Mouse (Mus musculus) liver, embryonic 11.5 days (tissue): ENCODE results near the gene Cr2. TPM values are rescaled to one million over a fixed set of nuclear protein-coding genes. Genes with fewer than 3 reads are reported as not detected.

Source experiments
- ATAC-seq: fragments of 200-750 bp; cut with Nextera tagmentation; replicated peaks from 2 replicates; pipeline ENCODE4 v1.8.0; 2017; ENCODE audit warnings: moderate number of reproducible peaks, mild to moderate bottlenecking, moderate TSS enrichment, moderate library complexity; ENCODE audit not compliant: low FRiP score
- DNase-seq: peaks from one replicate; pipeline ENCODE4 v3.0.0-alpha.2; 2017; ENCODE audit warnings: low spot score
- H3K27ac ChIP-seq: fragments of 300-500 bp; sonication (generic); 2 replicates; pipeline ENCODE4 v1.5.1; 2014; ENCODE audit warnings: mild to moderate bottlenecking, low read depth, low read length, control low read depth
- H3K27me3 ChIP-seq: fragments of 300-500 bp; sonication (generic); replicated peaks from 2 replicates; pipeline ENCODE4 v1.6.1; 2014; ENCODE audit warnings: low read length, mixed read lengths; ENCODE audit not compliant: control insufficient read depth, insufficient read depth
- H3K36me3 ChIP-seq: fragments of 300-500 bp; sonication (generic); 2 replicates; pipeline ENCODE4 v1.6.1; 2014; ENCODE audit warnings: mild to moderate bottlenecking, low read length, moderate library complexity, mixed read lengths; ENCODE audit not compliant: control insufficient read depth, insufficient read depth
- H3K4me1 ChIP-seq: fragments of 300-500 bp; sonication (generic); replicated peaks from 2 replicates; pipeline ENCODE4 v1.6.1; 2014; ENCODE audit warnings: low read length, mixed read lengths; ENCODE audit not compliant: control insufficient read depth, insufficient read depth
- H3K4me2 ChIP-seq: fragments of 300-500 bp; sonication (generic); 2 replicates; pipeline ENCODE4 v1.6.1; 2014; ENCODE audit warnings: mild to moderate bottlenecking, control low read depth, moderate library complexity
- H3K4me3 ChIP-seq: fragments of 300-500 bp; sonication (generic); 2 replicates; pipeline ENCODE4 v1.5.1; 2014; ENCODE audit warnings: low read depth, low read length, control low read depth
- H3K9ac ChIP-seq: fragments of 300-500 bp; sonication (generic); 2 replicates; pipeline ENCODE4 v1.6.1; 2014; ENCODE audit warnings: low read depth, low read length, control low read depth
- H3K9me3 ChIP-seq: fragments of 300-500 bp; sonication (generic); 2 replicates; pipeline ENCODE4 v1.6.1; 2016; ENCODE audit warnings: low read length, inconsistent platforms, mixed read lengths; ENCODE audit not compliant: control insufficient read depth
- WGBS: fragments of 180-500 bp; shearing (Covaris S2); extraction: QIAGEN DNeasy Blood & Tissue Kit; methylation state at CpG from one replicate; pipeline ENCODE4 v1.1.7; 2014; 5-methylcytosine and 5-hydroxymethylcytosine counted together
- polyA plus RNA-seq: library from polyadenylated mRNA; unstranded; fragments of >200 nt; fragmentation: Nextera tagmentation; extraction: Ambion mirVana; gene quantifications from 2 replicates; pipeline ENCODE4 v1.2.1, GENCODE M21; 2014

Cr2 gene
- polyA plus RNA-seq, 1 experiment from 2014 or later: 0.27 TPM

DNA sequence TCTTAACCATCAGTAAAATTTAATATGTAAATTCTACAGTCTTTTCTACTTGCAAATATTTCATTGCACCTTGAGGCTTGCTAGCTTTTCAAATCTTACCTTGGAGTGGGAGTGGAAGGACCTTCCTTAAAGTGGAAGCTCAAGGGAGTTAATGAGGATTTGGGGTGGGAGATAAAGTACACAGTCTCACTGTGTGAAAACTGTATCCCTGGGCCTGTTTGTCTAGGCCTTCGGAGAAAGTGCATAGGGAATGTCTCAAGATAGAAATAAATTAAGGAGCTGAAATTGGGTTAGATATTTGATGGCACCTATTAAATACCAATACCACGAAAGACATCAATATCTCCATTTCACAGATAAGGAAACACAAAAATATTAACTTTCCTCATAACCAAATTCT is 46.0 kb downstream of the Cr2 start:
- H3K4me3 ChIP-seq: peak overlapping the region; percentile 65
- no peaks in the 10 kb centered on the region for H3K4me1 ChIP-seq
- H3K27ac ChIP-seq: peak overlapping the region; percentile 93; the same call in 1 of the 2 replicates
- peaks cover 2% of the 10 kb centered on the region; the same call in 1 of the 2 replicates for H3K36me3 ChIP-seq
- no peaks in the 10 kb centered on the region for H3K27me3 ChIP-seq
- DNase-seq (no peak), ATAC-seq (peak; percentile 44)
- H3K9me3 ChIP-seq: no peaks in the 10 kb centered on the region
- WGBS: 9% methylated on average over 2 of the region's 2 CpGs
- peak overlapping the region; percentile 70 for H3K4me2 ChIP-seq
- H3K9ac ChIP-seq: peak overlapping the region; percentile 93

DNA sequence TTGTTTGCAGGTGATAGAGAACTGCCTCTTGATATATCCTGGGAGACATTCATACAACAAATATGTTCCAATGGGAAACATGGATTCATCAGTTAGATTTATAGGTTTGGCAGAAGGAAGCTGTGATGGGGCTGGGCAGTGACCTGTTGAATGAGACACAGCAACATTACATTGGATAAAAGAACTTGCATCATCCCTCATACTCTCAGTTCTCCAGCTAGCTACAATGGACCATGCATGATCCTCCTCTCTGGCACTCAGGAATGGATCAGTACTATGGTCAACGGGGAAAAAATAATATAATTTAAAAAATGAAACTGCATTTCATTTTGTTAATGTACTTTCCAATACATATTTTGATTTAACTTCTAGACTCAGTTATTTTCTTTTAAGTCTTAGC is 46.6 kb downstream of the Cr2 start:
- ATAC-seq (no peak), DNase-seq (no peak)
- no peaks in the 10 kb centered on the region for H3K27me3 ChIP-seq
- no peak overlapping the region for H3K4me3 ChIP-seq
- peak overlapping the region; percentile 55 for H3K4me2 ChIP-seq
- WGBS: 71% methylated on average over 1 of the region's 1 CpGs
- no peaks in the 10 kb centered on the region for H3K9me3 ChIP-seq
- H3K9ac ChIP-seq: 0 out of 2 replicates have a peak overlapping the region, but pooled peaks have one; percentile 37
- H3K4me1 ChIP-seq: no peaks in the 10 kb centered on the region
- no peak overlapping the region for H3K27ac ChIP-seq
- peaks cover 2% of the 10 kb centered on the region; the same call in 1 of the 2 replicates for H3K36me3 ChIP-seq

DNA sequence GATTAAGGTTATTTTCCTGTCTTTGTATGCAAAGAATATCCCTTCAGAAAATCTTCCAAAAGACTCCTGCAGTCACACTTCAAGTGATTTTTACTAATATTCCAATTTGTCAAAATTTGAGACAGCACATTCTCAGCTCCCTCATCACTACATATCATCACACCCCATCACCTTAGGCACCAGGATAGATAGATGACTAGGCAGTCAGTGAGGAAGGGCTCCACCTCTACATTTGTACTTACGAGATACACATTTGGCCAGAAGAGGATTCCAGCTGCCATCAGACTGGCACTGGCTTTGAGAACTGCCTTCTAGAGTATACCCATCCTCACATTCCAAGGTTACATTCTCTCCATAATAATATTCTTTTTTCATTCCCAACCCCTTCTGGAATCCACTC is 62.1 kb downstream of the Cr2 start:
- Histone ChIP-seq H3K9ac (no peak overlapping the region), H3K27ac (no peak overlapping the region), H3K4me1 (no peaks in the 10 kb centered on the region; the same call in 1 of the 2 replicates), H3K9me3 (no peaks in the 10 kb centered on the region), H3K4me3 (no peak overlapping the region), H3K36me3 (peaks cover 12% of the 10 kb centered on the region), H3K4me2 (no peak overlapping the region), H3K27me3 (no peaks in the 10 kb centered on the region)
- ATAC-seq (peak; percentile 84), DNase-seq (no peak)
- WGBS: 71% methylated on average over 1 of the region's 1 CpGs

DNA sequence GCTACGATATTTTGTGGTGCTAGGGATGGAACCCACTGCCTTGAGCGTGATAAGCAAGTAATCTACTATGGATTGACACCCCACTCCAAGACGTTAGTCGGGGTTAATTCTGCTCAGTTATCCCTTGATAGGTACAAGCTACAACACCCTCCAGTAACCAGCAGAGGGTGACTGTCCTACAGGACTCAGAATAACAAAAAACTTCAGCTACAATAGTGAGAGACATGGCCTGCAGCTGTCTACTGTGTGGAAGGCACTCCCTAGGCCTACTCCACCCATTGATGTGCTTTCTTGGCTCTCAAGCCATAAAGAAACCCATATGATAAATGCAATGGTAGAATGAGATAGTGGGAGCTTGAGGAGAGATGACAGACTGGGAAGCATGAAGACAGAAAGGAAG is 62.9 kb downstream of the Cr2 start:
- 75% methylated on average over 4 of the region's 4 CpGs for WGBS
- Histone ChIP-seq H3K9me3 (no peaks in the 10 kb centered on the region), H3K27me3 (no peaks in the 10 kb centered on the region), H3K4me1 (no peaks in the 10 kb centered on the region; the same call in 1 of the 2 replicates), H3K4me3 (no peak overlapping the region), H3K9ac (no peak overlapping the region), H3K4me2 (no peak overlapping the region), H3K36me3 (peaks cover 12% of the 10 kb centered on the region), H3K27ac (no peak overlapping the region; the same call in 1 of the 2 replicates)
- ATAC-seq (peak; percentile 87), DNase-seq (no peak)

DNA sequence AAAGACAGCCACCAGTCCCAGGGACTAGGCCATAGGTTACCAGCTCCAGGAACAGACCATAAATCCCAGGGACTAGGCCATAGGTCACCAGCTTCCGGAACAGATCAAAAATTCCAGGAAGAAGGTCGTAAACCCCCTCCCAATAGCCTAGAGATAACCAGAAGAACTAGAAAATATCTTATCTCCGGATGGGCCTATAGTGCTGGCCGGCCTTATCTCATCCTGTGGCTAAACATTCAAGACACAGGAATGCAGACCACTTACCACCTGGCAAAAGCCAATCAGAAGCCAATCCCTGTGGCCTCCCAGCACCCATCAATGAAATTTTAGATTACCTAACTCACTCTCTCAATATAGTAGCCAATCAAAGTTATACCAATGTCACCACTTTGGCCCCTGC is 75.8 kb downstream of the Cr2 start:
- 3% methylated on average over 4 of the region's 4 CpGs for WGBS
- Histone ChIP-seq H3K27ac (no peak overlapping the region), H3K4me3 (no peak overlapping the region), H3K4me2 (no peak overlapping the region), H3K9me3 (no peaks in the 10 kb centered on the region), H3K4me1 (peaks cover 10% of the 10 kb centered on the region), H3K36me3 (peaks cover 12% of the 10 kb centered on the region), H3K9ac (no peak overlapping the region), H3K27me3 (no peaks in the 10 kb centered on the region)
- DNase-seq: no peak
- peak; percentile 60 for ATAC-seq

DNA sequence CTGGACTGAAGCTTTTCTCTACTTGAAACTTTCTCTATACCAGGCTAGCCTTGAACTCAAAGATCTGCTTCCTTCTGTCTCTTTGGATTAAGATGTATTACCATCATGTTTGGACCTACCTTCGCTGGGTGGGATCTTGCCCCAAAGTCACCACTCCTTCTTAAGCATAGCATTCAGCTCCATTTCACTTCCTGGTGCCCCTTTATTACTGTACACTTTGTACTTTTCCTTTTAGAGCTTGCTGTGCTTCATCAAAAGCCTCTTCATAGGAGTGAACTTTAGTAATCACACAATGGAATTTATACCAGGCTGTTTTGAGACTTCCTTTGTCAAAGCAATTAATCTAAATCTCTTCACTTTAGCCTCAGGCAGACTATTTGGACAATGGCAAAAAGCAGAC is 78.5 kb downstream of the Cr2 start:
- WGBS: 94% methylated on average over 1 of the region's 1 CpGs

DNA sequence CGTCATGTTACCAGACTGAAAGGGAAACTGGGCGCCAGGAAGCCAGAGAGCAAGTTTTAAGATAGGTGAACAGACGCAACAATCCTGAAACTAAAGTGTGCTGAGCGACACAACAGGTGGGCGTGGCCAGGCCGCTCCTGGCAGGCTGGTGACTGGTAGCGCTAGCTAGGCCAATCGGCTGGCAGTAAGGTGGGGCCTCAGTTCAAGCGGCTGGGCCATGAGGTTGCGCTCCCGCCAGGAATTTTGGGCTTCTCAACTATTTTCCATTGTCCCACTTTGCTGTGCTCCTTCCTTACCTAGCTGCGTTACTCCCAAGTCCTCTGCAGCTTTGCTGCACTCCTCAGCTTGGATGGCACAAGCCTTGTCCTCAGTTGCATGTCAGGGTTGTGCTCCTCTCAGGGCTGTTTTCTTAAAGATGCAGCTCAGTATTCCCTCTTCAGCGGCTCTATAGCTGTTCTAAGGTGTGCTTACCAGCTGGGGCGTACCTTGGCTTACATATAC is 84.2 kb downstream of the Cr2 start, which contains the start of gene Cd46:
TSS of gene Cd46 (minus strand) at position 30 of the 501 bp plus-strand sequence.
- H3K27ac ChIP-seq: peak within 1 kb of the TSS; percentile 58
- ATAC-seq (peak; percentile 97), DNase-seq (peak; percentile 82)
- H3K9ac ChIP-seq: peak within 1 kb of the TSS; percentile 61
- H3K4me1 ChIP-seq: peaks cover 12% of the 10 kb centered on the region
- WGBS: 4% methylated on average over 14 of the region's 14 CpGs
- H3K4me2 ChIP-seq: peak within 1 kb of the TSS; percentile 83
- H3K27me3 ChIP-seq: no peaks in the 10 kb centered on the region
- peak within 1 kb of the TSS; percentile 47 for H3K4me3 ChIP-seq
- H3K36me3 ChIP-seq: no peaks in the 10 kb centered on the region
- no peaks in the 10 kb centered on the region for H3K9me3 ChIP-seq

More for the DNA sequence above, 78.5 kb downstream of the Cr2 start:
- peaks cover 7% of the 10 kb centered on the region; the same call in 1 of the 2 replicates for H3K36me3 ChIP-seq
- peaks cover 10% of the 10 kb centered on the region for H3K4me1 ChIP-seq
- ATAC-seq (no peak), DNase-seq (no peak)
- H3K27me3 ChIP-seq: no peaks in the 10 kb centered on the region
- H3K27ac ChIP-seq: no peak overlapping the region
- H3K9ac ChIP-seq: no peak overlapping the region
- no peak overlapping the region for H3K4me3 ChIP-seq
- H3K9me3 ChIP-seq: no peaks in the 10 kb centered on the region
- no peak overlapping the region for H3K4me2 ChIP-seq

DNA sequence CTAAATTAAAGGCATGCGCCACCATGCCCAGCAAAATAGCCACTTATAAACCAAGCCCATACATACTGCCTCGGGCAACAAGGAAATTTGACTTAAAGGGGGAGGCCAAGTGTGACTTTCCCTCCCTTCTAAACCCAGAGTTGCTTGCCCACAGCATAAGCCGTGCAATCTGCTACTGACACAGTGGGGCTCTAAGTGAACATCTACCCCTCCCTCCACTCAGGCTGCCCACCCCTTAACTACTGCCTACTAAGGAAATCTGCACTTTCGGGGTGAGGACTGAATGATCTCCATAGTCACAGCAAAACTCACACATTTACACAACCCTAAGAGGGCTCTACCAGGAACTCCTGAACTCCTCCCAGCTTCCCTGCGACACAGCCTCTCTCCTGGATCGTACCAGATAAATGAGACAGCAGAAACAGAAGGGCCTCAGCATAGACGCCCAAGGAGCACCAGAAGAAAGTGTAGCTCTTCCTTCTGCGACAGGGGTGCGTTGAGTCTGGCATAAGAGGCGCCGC is 84.8 kb downstream of the Cr2 start:
- Histone ChIP-seq H3K9me3 (no peaks in the 10 kb centered on the region), H3K4me2 (peak overlapping the region; percentile 83), H3K4me3 (peak overlapping the region; percentile 47), H3K9ac (peak overlapping the region; percentile 61), H3K4me1 (peaks cover 12% of the 10 kb centered on the region), H3K36me3 (no peaks in the 10 kb centered on the region), H3K27ac (peak overlapping the region; percentile 58), H3K27me3 (no peaks in the 10 kb centered on the region)
- DNase-seq (no peak), ATAC-seq (peak; percentile 93)
- WGBS: 14% methylated on average over 11 of the region's 11 CpGs
